Mouse (Mus musculus): ENCODE measurements around the gene Paqr4.

The Paqr4 gene

DNA sequence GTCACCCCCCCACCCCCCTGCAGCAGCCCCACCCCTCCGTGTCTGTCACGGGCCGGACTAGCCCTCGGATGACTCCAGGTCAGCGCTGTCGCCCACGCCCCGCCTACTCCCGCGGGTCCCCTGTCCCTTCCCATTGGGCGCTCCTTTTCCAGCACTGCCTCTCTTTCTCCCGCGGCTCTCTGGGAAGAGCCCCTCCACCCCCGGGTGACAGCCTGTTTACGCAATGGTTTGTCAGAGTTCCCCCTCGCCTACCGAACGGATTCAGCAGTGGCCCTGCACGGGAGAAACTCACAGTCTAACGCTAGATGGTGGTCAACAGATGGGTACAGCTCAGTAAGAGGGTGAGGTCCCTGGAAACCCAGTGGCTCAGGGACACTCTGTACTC lies 13.9 kb downstream of the Paqr4 start:
- DNase-seq (ENCODE audit: low spot score in 2 of 2) = peak; percentile 53 to 56

DNA sequence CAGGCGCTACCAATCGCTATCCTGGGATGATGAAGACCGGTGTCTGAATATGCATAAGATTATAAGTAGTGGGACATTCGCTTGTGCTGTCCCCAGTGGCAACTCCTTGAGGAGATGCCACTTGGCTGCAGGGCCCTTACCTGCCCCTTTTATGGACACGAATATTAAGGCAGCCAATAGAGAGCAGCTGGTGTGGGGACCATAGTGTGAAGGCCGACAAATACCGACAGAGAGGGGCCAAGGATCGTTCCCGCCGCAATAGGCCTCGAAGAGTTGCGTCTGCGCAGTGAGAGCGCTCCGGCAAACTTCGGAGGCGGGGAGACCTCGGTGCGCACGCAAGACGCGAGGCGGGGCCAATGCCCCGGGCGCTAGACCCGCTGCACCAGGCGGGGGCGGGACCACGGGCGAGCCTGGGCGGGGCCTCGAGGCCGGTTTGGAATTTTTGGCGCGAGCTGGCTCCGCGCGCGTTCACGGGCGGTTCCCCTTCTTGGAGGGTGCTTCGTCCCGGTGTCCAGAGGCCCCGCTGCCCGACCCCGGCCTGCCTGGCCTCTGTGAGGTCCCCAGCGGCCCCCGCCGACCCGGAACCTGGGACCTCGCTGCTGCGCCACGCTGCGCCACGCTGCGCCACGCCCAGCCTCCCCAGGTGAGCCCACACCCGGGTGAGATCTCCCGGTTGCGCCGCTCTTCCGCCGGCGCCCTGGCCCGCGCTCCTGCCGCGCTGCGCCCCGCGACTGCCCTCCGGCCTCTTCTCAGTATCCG lies 14.5 kb downstream of the Paqr4 start, which contains the start of gene Pkmyt1:
Gene Pkmyt1, plus strand, starts transcription at position 338 of the 759 bp plus-strand sequence.
- DNase-seq (ENCODE audit: low spot score in 2 of 2) = peak; percentile 92 to 93

DNA sequence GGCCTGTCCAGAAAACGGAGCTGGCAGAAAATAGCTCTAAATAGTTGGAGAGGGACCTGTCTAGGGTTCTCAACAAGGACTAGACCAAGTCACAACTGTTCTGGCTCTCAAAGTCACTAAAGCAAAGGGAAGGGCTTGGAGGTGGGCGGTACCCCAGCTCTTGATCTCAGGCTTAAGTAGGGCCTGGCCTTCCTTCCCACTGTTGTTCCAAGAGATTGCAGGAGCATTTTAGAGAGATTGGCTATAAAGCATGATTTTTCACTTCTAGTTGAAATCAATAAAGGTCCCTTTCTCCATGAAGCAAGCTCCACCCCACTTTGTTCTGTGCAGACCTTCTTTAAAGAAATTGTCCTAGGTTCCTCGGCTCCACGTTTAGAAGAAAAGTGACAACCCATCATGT lies 15.2 kb downstream of the Paqr4 start:
- no peak for DNase-seq (ENCODE audit: low spot score in 2 of 2)

DNA sequence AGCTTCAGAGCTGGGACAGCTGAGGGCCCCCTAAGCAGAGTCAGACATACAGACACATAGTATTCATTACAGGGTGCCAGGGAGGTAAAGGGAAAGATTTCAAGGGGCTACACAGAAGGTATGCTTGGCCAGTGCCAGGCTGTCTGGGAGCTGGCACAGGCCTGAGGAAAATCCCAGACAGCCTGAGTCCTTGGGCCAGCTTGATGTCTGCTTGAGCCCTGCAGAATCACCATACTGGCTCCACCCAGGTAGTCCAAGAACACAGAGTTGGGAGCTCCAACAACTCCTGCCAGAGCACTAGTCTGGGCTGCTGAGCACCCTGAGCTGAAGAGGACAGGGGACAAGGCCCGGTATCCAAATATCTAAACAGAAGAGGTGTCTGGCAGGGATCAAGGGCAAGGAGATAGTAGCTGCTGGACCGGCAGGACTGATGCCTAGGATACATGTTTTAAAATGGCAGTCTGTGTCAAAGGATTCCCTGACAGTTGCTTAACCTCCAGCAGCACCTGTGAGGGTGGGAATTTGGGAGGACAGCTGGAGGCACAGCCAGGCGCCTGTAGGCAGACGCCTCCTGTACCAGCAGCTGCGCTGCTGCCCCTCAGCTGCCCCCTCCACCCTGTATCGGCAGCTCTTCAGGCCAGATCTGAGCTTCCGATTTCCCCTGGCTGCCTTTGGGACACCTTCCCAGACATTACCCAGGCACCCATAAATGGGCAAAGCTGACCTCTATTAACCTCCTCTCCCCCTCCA lies 18.1 kb downstream of the Paqr4 start, which contains the start of gene 1520401A03Rik:
Gene 1520401A03Rik, minus strand, starts transcription at position 408 of the 750 bp plus-strand sequence.
- no peak for DNase-seq (ENCODE audit: low spot score in 2 of 2)

DNA sequence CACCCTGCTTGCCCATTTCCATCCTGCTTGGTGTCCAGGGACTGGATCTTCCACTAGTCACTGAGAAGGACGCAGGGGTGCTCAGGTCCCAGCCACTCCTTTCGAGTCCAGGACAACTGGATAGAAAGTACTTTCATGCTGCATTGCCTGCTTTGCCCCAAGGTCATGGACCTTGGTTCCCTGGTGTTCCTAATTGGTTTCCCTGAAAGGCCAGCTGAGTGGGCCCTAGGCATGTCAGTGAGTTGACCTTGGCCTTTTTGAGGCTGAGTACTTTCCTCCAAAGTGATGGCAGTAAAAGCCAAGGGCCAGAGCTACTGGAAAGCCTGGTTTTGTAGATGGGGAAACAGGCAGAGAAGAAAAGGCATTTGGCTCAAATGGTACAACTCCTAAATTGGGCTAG lies 18.8 kb downstream of the Paqr4 start:
- no peak for DNase-seq (ENCODE audit: low spot score in 2 of 2)

DNA sequence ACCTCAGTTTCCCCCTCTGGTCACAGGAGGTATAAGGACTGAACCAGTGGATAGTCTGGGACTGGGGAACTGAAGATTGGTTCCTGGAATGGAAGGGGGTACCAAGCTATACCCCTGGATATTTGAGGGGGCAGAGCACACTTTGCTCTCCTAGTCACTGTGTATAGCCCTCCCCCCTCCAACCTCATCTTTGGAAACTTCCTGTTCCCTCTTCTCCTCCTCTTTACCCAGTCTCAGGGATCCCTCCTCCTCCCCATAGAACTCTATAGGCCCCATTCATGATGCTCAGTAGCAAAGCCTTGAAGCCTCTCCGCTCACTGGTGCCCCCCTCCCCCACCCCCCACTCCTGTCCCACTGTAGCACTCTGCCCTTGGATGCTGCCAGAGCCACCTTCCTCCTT lies 21.2 kb downstream of the Paqr4 start:
- no peak for DNase-seq (ENCODE audit: low spot score in 2 of 2)

DNA sequence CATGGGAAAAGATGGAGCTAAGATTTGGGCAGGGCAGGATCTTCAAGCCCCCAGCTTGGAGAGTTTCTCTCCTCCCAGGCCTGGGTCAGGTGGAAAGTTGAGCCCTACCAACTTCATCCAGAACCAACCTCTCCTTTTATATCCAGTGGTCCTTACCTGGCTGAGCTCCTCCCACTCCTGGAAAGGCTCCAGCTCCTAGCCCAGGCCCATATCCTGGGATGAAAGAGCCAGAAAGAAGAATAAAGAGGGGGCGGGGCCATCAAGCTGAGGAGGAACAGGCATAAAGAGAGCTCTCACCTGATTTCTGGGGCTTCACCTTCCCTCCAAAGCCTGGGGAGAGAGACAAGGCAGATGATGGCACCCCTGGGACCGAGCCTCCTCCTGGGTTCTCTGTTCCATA lies 23.7 kb downstream of the Paqr4 start:
- no peak for DNase-seq (ENCODE audit: low spot score in 2 of 2)

DNA sequence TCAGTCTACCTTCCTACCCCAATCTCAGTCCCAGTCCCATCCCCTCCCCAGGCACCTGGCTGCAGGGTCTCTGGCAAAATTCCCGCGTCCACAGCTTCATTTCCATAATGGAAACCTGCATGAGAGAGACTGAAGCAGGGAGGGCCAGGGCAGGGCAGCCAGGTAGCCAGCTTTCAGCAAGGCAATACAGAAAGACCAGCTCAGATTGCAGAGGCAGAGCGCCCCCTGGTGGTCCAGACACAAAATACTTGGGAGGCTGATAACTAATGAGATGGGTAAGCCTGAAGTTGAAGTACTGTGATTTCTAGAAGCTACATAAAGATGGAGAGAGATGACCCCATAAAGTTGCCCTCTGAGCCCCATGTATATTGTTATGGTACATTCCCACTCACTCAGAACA lies 34.5 kb downstream of the Paqr4 start:
- peak; percentile 61 to 73 for DNase-seq (ENCODE audit: low spot score in 2 of 2)

DNA sequence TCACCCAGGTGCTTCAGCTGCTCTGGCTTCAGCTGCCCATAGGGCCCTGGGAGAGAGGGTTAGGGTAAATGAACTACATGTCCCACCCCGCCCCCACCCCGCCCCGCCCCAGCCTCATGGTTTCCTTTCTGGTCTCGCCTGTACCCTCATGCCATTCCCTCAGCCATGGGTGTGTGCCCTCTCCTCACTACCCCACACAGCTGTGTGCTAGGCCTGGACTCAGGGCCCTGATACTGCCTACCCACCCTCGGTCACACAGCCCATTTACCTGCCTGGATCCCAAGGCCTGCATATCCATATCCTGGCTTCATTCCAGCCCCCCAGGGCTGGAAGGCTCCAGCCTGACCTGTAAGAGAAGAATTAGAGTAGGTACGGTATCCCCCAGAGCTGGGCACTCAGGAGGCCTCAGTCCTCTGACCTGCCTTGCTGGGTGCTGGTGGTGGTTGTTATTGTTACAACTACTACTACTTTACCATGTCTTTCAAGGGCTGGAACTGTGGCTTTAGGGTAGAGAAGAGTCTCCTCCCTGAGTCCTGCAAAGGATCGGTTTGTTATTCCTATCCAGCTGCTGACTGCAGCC lies 35.1 kb downstream of the Paqr4 start:
- DNase-seq (ENCODE audit: low spot score in 2 of 2) = no peak

DNA sequence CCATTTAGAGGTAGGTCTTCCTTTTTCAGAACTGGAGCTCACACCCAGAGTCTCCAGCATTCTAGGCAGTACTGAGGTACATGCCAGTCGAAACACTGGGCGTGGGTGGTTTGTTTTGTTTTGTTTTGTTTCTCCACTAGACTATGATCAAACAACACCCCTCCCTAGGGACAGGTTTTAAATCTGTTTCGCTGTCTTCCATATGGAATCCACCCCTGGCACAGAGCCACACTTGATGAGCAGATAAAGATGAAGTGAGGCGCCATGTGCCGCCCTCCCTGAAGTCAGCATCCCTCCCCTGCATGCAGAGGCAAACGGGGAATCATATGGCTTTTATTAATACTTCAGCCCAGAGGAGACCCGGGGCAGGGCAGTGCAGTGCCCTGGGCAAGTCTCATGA lies 35.9 kb downstream of the Paqr4 start:
- DNase-seq (ENCODE audit: low spot score in 2 of 2) = no peak

DNA sequence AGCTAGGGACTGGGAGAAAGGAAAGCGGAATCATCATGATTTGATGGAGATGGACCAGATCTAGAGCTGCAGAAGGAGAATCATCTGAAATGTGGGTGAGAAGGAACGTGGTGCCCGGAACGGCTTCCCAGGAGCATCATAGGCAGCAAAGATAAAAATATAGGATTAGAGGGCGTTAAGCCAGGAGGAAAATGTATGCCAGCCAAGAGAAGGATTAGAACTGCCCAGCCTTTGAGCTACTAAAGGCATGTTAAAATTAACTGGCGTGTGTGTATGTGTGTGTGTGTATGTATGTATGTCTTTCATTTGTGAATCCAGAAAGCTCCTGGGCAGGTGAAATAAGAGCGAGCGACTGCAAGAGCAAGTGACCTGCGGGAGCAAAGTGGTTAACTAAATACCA lies 37.4 kb downstream of the Paqr4 start:
- no peak for DNase-seq (ENCODE audit: low spot score in 2 of 2)

DNA sequence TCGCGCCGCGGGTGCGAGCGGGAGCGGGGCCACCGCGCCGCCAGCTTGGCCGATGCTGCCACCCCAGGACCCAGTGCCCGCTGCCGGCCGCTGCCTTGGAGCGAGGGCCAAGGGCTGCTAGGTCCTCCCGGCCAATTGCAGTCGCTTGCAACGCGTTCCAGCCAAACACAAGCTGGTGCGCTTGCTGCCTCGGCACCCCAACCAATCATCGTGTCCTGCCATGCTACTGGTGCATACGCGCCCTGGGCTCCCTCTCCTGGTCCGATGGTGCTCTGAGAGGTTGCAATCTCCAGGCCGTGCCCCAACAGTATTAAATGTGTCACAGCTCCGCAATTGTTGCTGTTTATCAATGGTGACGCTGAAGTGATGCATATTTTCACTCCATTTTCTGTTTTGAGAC lies 40.6 kb downstream of the Paqr4 start:
- peak; percentile 78 to 85 for DNase-seq (ENCODE audit: low spot score in 2 of 2)

DNA sequence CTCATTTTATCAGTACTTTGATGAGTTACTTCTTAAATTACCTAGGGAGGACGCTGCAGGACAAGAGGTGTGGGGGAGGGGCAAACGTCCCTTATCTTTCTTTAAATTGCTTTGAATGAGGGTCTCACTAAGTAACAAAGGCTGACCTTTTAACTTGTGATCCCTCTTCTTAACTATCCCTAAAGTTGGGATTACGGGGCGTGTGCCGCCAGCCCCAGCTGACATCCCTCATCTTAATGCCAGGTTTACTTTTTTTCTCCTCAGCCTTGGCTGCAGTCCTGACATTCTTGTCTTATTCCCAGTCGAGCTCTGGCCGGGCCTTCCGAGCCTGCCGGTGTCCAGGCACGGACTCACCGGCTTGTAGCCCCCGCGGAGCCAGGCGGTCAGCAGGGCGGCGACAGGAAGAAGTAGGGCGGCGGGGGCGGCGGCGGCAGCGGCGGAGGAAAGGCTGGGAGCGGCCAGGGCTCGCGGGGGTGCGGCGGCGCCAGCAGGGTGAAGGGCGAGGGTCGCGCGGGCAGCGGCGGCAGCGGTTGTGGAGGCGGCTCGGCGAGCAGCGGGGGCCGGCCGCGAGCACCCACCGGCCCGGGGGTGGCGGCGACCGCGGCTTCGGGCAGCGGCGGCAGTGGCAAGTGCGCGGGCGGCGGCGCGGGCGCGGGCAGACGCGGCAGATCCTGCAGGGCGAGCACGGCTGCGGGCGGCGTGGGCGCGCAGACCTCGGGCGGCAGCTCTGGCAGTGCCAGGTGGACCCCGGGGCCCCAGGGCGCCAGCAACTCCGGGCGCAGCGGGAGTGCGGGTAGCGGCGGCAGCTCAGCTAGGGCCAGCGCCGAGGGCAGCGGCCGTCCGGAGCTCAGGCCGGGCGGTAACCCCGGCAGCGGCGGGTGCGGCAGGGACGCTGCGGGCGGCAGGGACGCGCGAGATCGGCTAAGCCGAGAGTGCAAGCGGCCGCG lies 41.3 kb downstream of the Paqr4 start:
- DNase-seq (ENCODE audit: low spot score in 2 of 2) = no peak

DNA sequence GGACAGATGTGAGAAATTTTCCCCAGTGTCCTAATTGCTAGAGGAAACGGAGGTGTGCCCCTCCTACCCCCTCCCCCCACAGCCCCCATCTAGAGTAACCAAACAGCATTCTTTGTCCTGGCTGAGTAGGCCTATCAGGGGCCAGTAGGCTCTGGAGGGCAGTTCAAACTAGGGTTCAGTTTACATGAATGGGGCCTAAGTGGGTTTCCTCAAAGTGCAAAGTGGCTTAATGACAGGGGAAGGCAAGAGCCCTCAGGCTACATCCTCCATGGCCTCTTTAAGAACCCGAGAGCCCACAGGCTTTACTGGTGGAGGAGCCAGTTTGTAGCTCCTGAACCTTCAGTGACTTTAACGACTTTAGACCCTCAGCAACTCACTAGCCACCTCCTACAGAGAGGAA lies 44.9 kb downstream of the Paqr4 start:
- no peak for DNase-seq (ENCODE audit: low spot score in 2 of 2)

DNA sequence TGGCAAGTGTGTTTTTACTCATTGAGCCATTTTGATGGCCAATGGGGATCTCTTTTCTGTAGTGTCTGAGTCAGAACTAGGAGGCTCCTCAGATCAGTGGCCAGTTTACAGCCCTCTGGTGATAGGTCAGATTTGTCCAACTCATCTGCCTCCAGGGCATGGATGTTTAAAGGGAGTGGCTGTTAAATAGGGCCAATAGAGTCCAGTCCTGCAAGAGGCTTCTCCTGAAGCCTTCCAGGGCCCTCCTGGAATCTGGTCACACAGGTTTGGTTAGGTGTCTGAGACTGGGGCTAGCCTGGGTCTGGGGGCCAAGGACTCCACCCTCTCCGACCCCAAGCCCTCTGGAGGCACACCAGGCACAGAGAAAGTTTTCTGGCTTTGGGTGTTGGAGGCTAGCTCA lies 46.2 kb downstream of the Paqr4 start:
- no peak for DNase-seq (ENCODE audit: low spot score in 2 of 2)
